ENCODE assay signal across 8 mouse cellular contexts in the genomic region with DNA sequence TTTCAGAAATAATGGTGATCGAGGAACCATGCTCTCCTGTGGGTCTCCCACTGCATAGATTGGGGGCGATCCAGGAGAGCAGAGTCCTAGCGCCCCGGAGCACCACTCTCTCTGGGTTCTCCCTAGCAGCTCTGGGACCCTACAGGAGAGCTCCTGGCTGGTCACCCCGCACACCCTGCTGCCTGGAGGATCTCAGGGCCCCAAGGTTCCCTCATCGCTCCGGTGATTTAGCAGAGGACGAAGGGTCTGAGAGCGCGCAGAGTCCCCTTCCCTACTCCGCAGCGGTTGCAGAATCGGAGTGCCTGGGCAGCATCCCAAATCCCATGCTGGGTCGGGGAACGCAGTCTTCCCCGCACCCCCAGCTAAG. TPM values are rescaled to one million over a fixed set of nuclear protein-coding genes. Genes with fewer than 3 reads are reported as not detected.
DNase-seq lines count a peak whose midpoint lies in the region; ATAC-seq and TF ChIP-seq lines count a peak whose summit lies in the region.

No protein-coding gene starts in this region.

- peaks cover 10% of the 10 kb centered on the region for H3K36me3 ChIP-seq in megakaryocyte, embryonic 14.5 days (replicated peaks; ENCODE audit: low read length)

- peak overlapping the region; percentile 91 for H3K27ac ChIP-seq in cortical plate, adult 2 months (ENCODE audit: insufficient read depth, low read length)

- no peak for TF ChIP-seq CTCF in lung, adult 2 months (IDR thresholded peaks at IDR 0.05; ENCODE audit: insufficient read depth, low read length)
- TF ChIP-seq CTCF in cortical plate, adult 2 months (IDR thresholded peaks at IDR 0.05; ENCODE audit: extremely low read depth, insufficient read depth, low read length) = no peak

- peak overlapping the region; percentile 74 for H3K4me3 ChIP-seq in lung, adult 2 months (replicated peaks; ENCODE audit: extremely low read depth, low read depth, low read length)
- peak overlapping the region; percentile 72 for H3K4me3 ChIP-seq in cortical plate, adult 2 months (ENCODE audit: insufficient read depth, low read length)
- H3K4me3 ChIP-seq in megakaryocyte, embryonic 14.5 days (replicated peaks) = peak overlapping the region; percentile 99

- H3K9me3 ChIP-seq in megakaryocyte, embryonic 14.5 days = no peaks in the 10 kb centered on the region

- ATAC-seq in hematopoietic stem cell, adult 5-6 weeks (replicated peaks in 1 of 2; ENCODE audit: insufficient read depth in 1 of 2, low FRiP score in 2 of 2, low TSS enrichment in 1 of 2, low read depth in 1 of 2, poor library complexity in 2 of 2, severe bottlenecking in 2 of 2) = peak; percentile 37 to 43

- TF ChIP-seq POLR2A in lung, adult 2 months (IDR thresholded peaks at IDR 0.05; ENCODE audit: borderline replicate concordance, extremely low read depth, low read depth, low read length) = no peak
- no peak for TF ChIP-seq POLR2A in cortical plate, adult 2 months (IDR thresholded peaks at IDR 0.05; ENCODE audit: extremely low read depth, insufficient read depth, low read length)

- WGBS in lung, adult 2 months = under 1% methylated on average over 16 of the region's 16 CpGs

- DNase-seq in lung, adult 2 months = no peak
- DNase-seq in lung, postnatal 10 days = no peak
- DNase-seq in testis, postnatal 10 days (ENCODE audit: low spot score) = no peak
- DNase-seq in cerebellum, postnatal 36 days = no peak
- DNase-seq in adipocyte (ENCODE audit: low spot score) = no peak

- H3K4me1 ChIP-seq in lung, adult 2 months (ENCODE audit: control insufficient read depth, insufficient read depth, low read length) = no peaks in the 10 kb centered on the region
- H3K4me1 ChIP-seq in cortical plate, adult 2 months (ENCODE audit: control insufficient read depth, insufficient read depth, low read length) = no peaks in the 10 kb centered on the region; the same call in 1 of the 2 replicates
- H3K4me1 ChIP-seq in megakaryocyte, embryonic 14.5 days = peaks cover 74% of the 10 kb centered on the region

- no peaks in the 10 kb centered on the region for H3K27me3 ChIP-seq in megakaryocyte, embryonic 14.5 days (replicated peaks)

RNA-seq across cellular contexts. Expression of a gene that starts 1.4 kb away (rescaled TPM):
- polyA plus RNA-seq in lung, adult 2 months (2012; rRNA removed) = 38.8 and 60.1 TPM in 2 replicates
- polyA plus RNA-seq in cortical plate, adult 2 months (2012; rRNA removed) = 18.7 and 20.1 TPM in 2 replicates
- total RNA-seq in hematopoietic stem cell, adult 5-6 weeks (2017) = 8.4 and 17.6 TPM in 2 replicates
- 157 and 159 TPM in 2 replicates for polyA plus RNA-seq in megakaryocyte, embryonic 14.5 days (2012; ENCODE audit: insufficient read depth, low replicate concordance)
